Comparison of ENCODE assay signal across 16 mouse cellular contexts in genomic region chr10:40232442-40232841, GRCm38 (mm10). TPM values are rescaled to one million over a fixed set of nuclear protein-coding genes. Genes with fewer than 3 reads are reported as not detected.
A peak's percentile ranks its signal among the peaks of the same experiment; 100 is the strongest.
DNase-seq lines count a peak whose midpoint lies in the region; ATAC-seq and TF ChIP-seq lines count a peak whose summit lies in the region.
"Had no signal": no experiment of that assay in that cellular context is flagged by ENCODE, and none has a peak within 500 bp of the region (broad histone marks: within the 10 kb centered on the region; RNA-seq: fewer than 3 reads in every experiment).

No protein-coding gene starts in this region.

- WGBS in kidney, adult 2 months = 61% methylated on average over 7 of the region's 7 CpGs
- 91% methylated on average over 7 of the region's 7 CpGs for WGBS in kidney, embryonic 14.5 days
- WGBS in forebrain, embryonic 11.5 days = 92% methylated on average over 7 of the region's 7 CpGs

- no peaks in the 10 kb centered on the region; the same call in 1 of the 2 replicates for H3K36me3 ChIP-seq in kidney, adult 2 months (ENCODE audit: control insufficient read depth, insufficient read depth, low read length)
- peaks cover 58% of the 10 kb centered on the region for H3K36me3 ChIP-seq in kidney, embryonic 14.5 days (ENCODE audit: control insufficient read depth, insufficient read depth, low read length)
- H3K36me3 ChIP-seq in forebrain, embryonic 11.5 days (ENCODE audit: control insufficient read depth, insufficient read depth, low read length) = peaks cover 2% of the 10 kb centered on the region; the same call in 1 of the 2 replicates

- no peaks in the 10 kb centered on the region for H3K27me3 ChIP-seq in kidney, adult 2 months (replicated peaks; ENCODE audit: control insufficient read depth, insufficient read depth, low read length)
- H3K27me3 ChIP-seq in kidney, embryonic 14.5 days (ENCODE audit: control insufficient read depth, insufficient read depth, low read length) = no peaks in the 10 kb centered on the region
- H3K27me3 ChIP-seq in forebrain, embryonic 11.5 days (ENCODE audit: control insufficient read depth, insufficient read depth, low read length) = no peaks in the 10 kb centered on the region
- H3K27me3 ChIP-seq: hindbrain, embryonic 13.5 days; liver, embryonic 15.5 days had no signal

- peak; percentile 52 for ATAC-seq in inflammation-experienced regulatory T-cells, adult 6 months
- ATAC-seq in kidney, embryonic 14.5 days (ENCODE audit: low FRiP score, low TSS enrichment) = no peak
- no peak for ATAC-seq in forebrain, embryonic 11.5 days (replicated peaks; ENCODE audit: low FRiP score)
- ATAC-seq: forebrain, embryonic 14.5 days had no signal

- DNase-seq in kidney, adult 2 months = no peak
- no peak for DNase-seq in kidney, adult 18-20 months
- DNase-seq in thymus, postnatal 0 days (ENCODE audit: low spot score) = peak; percentile 85
- DNase-seq in urinary bladder, postnatal 4 days (ENCODE audit: low spot score in 2 of 2) = no peak
- no peak for DNase-seq in forebrain, embryonic 11.5 days (ENCODE audit: low spot score)
- DNase-seq: adrenal gland, postnatal 10 days; cerebellum, adult 11-12 months; cerebellum, postnatal 36 days had no signal

- H3K4me1 ChIP-seq in kidney, adult 2 months (ENCODE audit: control insufficient read depth, insufficient read depth, low read length) = no peaks in the 10 kb centered on the region; the same call in 1 of the 2 replicates
- H3K4me1 ChIP-seq in kidney, embryonic 14.5 days (ENCODE audit: control insufficient read depth, insufficient read depth, low read length) = no peaks in the 10 kb centered on the region
- no peaks in the 10 kb centered on the region for H3K4me1 ChIP-seq in forebrain, embryonic 11.5 days (replicated peaks; ENCODE audit: control insufficient read depth, insufficient read depth, low read length)
- H3K4me1 ChIP-seq: hindbrain, embryonic 13.5 days had no signal

- no peak overlapping the region for H3K9ac ChIP-seq in kidney, embryonic 14.5 days (ENCODE audit: low read depth, low read length)
- no peak overlapping the region for H3K9ac ChIP-seq in forebrain, embryonic 11.5 days (ENCODE audit: low read length)
- H3K9ac ChIP-seq: hindbrain, embryonic 13.5 days; liver, embryonic 15.5 days had no signal

- H3K9me3 ChIP-seq in kidney, embryonic 14.5 days (ENCODE audit: control insufficient read depth, low read length) = no peaks in the 10 kb centered on the region
- H3K9me3 ChIP-seq in forebrain, embryonic 11.5 days (ENCODE audit: control insufficient read depth, low read length) = no peaks in the 10 kb centered on the region
- H3K9me3 ChIP-seq: embryonic facial prominence, embryonic 10.5 days; G1E; hindbrain, embryonic 13.5 days; liver, embryonic 15.5 days had no signal

- no peak for TF ChIP-seq POLR2A in kidney, adult 2 months (IDR thresholded peaks at IDR 0.05; ENCODE audit: low read depth, low read length)

- no peak overlapping the region for H3K4me2 ChIP-seq in kidney, embryonic 14.5 days (replicated peaks; ENCODE audit: low read depth, low read length)
- H3K4me2 ChIP-seq in forebrain, embryonic 11.5 days (ENCODE audit: low read depth, low read length, severe bottlenecking) = no peak overlapping the region
- H3K4me2 ChIP-seq: hindbrain, embryonic 13.5 days; liver, embryonic 15.5 days; midbrain, embryonic 11.5 days had no signal

- TF ChIP-seq CTCF in kidney, adult 2 months (conservative IDR thresholded peaks at IDR 0.05; ENCODE audit: insufficient read depth, insufficient read length, low read depth, low read length) = no peak

- 0 out of 2 replicates have a peak overlapping the region, but pooled peaks have one; percentile 14 for H3K4me3 ChIP-seq in kidney, adult 2 months (ENCODE audit: insufficient read depth, low read depth, low read length)
- no peak overlapping the region for H3K4me3 ChIP-seq in kidney, embryonic 14.5 days (ENCODE audit: low read length)
- no peak overlapping the region for H3K4me3 ChIP-seq in forebrain, embryonic 11.5 days (ENCODE audit: low read depth, low read length)
- H3K4me3 ChIP-seq: embryonic facial prominence, embryonic 10.5 days; hindbrain, embryonic 13.5 days; liver, embryonic 15.5 days had no signal

- peak overlapping the region; percentile 3; the same call in 1 of the 2 replicates for H3K27ac ChIP-seq in kidney, adult 2 months (ENCODE audit: insufficient read depth, low read depth, low read length)
- no peak overlapping the region for H3K27ac ChIP-seq in kidney, embryonic 14.5 days (ENCODE audit: low read depth, low read length)
- no peak overlapping the region for H3K27ac ChIP-seq in forebrain, embryonic 11.5 days (ENCODE audit: low read depth, low read length)
- H3K27ac ChIP-seq: embryonic facial prominence, embryonic 10.5 days; hindbrain, embryonic 13.5 days; liver, embryonic 15.5 days had no signal

RNA-seq across cellular contexts. Expression of gene Rpf2, which starts 14.4 kb away (rescaled TPM):
- polyA plus RNA-seq in kidney, adult 2 months (2012; rRNA removed) = 2.9 and 5.6 TPM in 2 replicates
- polyA plus RNA-seq in inflammation-experienced regulatory T-cells, adult 6 months (2017; shearing (Covaris generic)) = 10 to 100 TPM; 59.8 to 68.0 (median 65.5) TPM
- 94.7 and 98.0 TPM in 2 replicates for polyA plus RNA-seq in thymus, postnatal 0 days (2015; fragmentation: Nextera tagmentation; extraction: Ambion mirVana)
- 82.7 and 98.1 TPM in 2 replicates for polyA plus RNA-seq in kidney, embryonic 14.5 days (2014; fragmentation: Nextera tagmentation; extraction: Ambion mirVana)
- polyA plus RNA-seq in forebrain, embryonic 11.5 days (2014; fragmentation: Nextera tagmentation; extraction: Ambion mirVana) = 74.8 and 77.7 TPM in 2 replicates

RNA-seq across cellular contexts. Expression of gene Gtf3c6, which starts 25.5 kb away (rescaled TPM):
- 9.5 and 11.7 TPM in 2 replicates for polyA plus RNA-seq in kidney, adult 2 months (2012; rRNA removed)
- polyA plus RNA-seq in inflammation-experienced regulatory T-cells, adult 6 months (2017; shearing (Covaris generic)) = 100 to 1,000 TPM; 113 to 128 (median 121) TPM
- polyA plus RNA-seq in thymus, postnatal 0 days (2015; fragmentation: Nextera tagmentation; extraction: Ambion mirVana) = 69.9 and 74.1 TPM in 2 replicates
- polyA plus RNA-seq in kidney, embryonic 14.5 days (2014; fragmentation: Nextera tagmentation; extraction: Ambion mirVana) = 147 and 190 TPM in 2 replicates
- 139 and 146 TPM in 2 replicates for polyA plus RNA-seq in forebrain, embryonic 11.5 days (2014; fragmentation: Nextera tagmentation; extraction: Ambion mirVana)
